ENCODE assay signal across 9 mouse cellular contexts in genomic region chr5:149312884-149313652, GRCm38 (mm10). TPM values are rescaled to one million over a fixed set of nuclear protein-coding genes. Genes with fewer than 3 reads are reported as not detected.
DNase-seq lines count a peak whose midpoint lies in the region; ATAC-seq and TF ChIP-seq lines count a peak whose summit lies in the region.
"Had no signal": no experiment of that assay in that cellular context is flagged by ENCODE, and none has a peak within 500 bp of the region (broad histone marks: within the 10 kb centered on the region; RNA-seq: fewer than 3 reads in every experiment).

No protein-coding gene starts in this region.

- peak overlapping the region; percentile 65 for H3K27ac ChIP-seq in heart, embryonic 10.5 days
- peak overlapping the region; percentile 76 for H3K27ac ChIP-seq in embryonic facial prominence, embryonic 12.5 days
- peak overlapping the region; percentile 50; the same call in 1 of the 2 replicates for H3K27ac ChIP-seq in kidney, postnatal 0 days
- H3K27ac ChIP-seq in hindbrain, postnatal 0 days, result no peak overlapping the region
- no peak overlapping the region for H3K27ac ChIP-seq in forebrain, embryonic 11.5 days (ENCODE audit: low read depth, low read length)

- 0 out of 2 replicates have a peak, but pooled peaks cover 3% of the 10 kb centered on the region for H3K9me3 ChIP-seq in heart, embryonic 10.5 days
- 0 out of 2 replicates have a peak, but pooled peaks cover 3% of the 10 kb centered on the region for H3K9me3 ChIP-seq in embryonic facial prominence, embryonic 12.5 days
- H3K9me3 ChIP-seq in kidney, postnatal 0 days (replicated peaks; ENCODE audit: low read length), result no peaks in the 10 kb centered on the region
- no peaks in the 10 kb centered on the region for H3K9me3 ChIP-seq in hindbrain, postnatal 0 days (ENCODE audit: low read length)
- H3K9me3 ChIP-seq in forebrain, embryonic 11.5 days (ENCODE audit: control insufficient read depth, low read length), result no peaks in the 10 kb centered on the region

- ATAC-seq in embryonic facial prominence, embryonic 12.5 days (ENCODE audit: insufficient number of reproducible peaks, insufficient read depth, low FRiP score, low TSS enrichment), result 0 out of 2 replicates have a peak, but pooled peaks have one; percentile 77
- ATAC-seq in kidney, postnatal 0 days (replicated peaks; ENCODE audit: low FRiP score, low read depth), result no peak
- no peak for ATAC-seq in hindbrain, postnatal 0 days
- no peak for ATAC-seq in forebrain, embryonic 11.5 days (replicated peaks; ENCODE audit: low FRiP score)
- ATAC-seq: Patski had no signal

- no peak for DNase-seq in heart, embryonic 10.5 days (ENCODE audit: low spot score)
- no peak for DNase-seq in heart, adult 9 months (ENCODE audit: low spot score in 2 of 2)
- DNase-seq in kidney, postnatal 0 days (ENCODE audit: low spot score), result no peak
- peak; percentile 56 for DNase-seq in lung, postnatal 36 days
- DNase-seq in MN1 (ENCODE audit: low spot score), result no peak
- no peak for DNase-seq in hindbrain, postnatal 0 days (ENCODE audit: low spot score)
- no peak for DNase-seq in forebrain, embryonic 11.5 days (ENCODE audit: low spot score)

- no peaks in the 10 kb centered on the region for H3K36me3 ChIP-seq in heart, embryonic 10.5 days
- no peaks in the 10 kb centered on the region for H3K36me3 ChIP-seq in embryonic facial prominence, embryonic 12.5 days
- no peaks in the 10 kb centered on the region for H3K36me3 ChIP-seq in kidney, postnatal 0 days (ENCODE audit: insufficient read depth, low read length)
- no peaks in the 10 kb centered on the region for H3K36me3 ChIP-seq in hindbrain, postnatal 0 days (ENCODE audit: insufficient read depth, low read length)
- no peaks in the 10 kb centered on the region for H3K36me3 ChIP-seq in forebrain, embryonic 11.5 days (ENCODE audit: control insufficient read depth, insufficient read depth, low read length)

- no peak for TF ChIP-seq CTCF in kidney, postnatal 0 days (IDR thresholded peaks at IDR 0.05; ENCODE audit: low read depth)
- no peak for TF ChIP-seq CTCF in hindbrain, postnatal 0 days (IDR thresholded peaks at IDR 0.05; ENCODE audit: low read depth)

- peak overlapping the region; percentile 20; the same call in 1 of the 2 replicates for H3K4me2 ChIP-seq in embryonic facial prominence, embryonic 12.5 days (replicated peaks)
- peak overlapping the region; percentile 51 for H3K4me2 ChIP-seq in kidney, postnatal 0 days (ENCODE audit: low read length)
- no peak overlapping the region for H3K4me2 ChIP-seq in hindbrain, postnatal 0 days (ENCODE audit: low read depth, low read length)
- no peak overlapping the region for H3K4me2 ChIP-seq in forebrain, embryonic 11.5 days (ENCODE audit: low read depth, low read length, severe bottlenecking)

- peaks cover 23% of the 10 kb centered on the region for H3K4me1 ChIP-seq in heart, embryonic 10.5 days
- peaks cover 13% of the 10 kb centered on the region for H3K4me1 ChIP-seq in embryonic facial prominence, embryonic 12.5 days
- H3K4me1 ChIP-seq in kidney, postnatal 0 days (replicated peaks; ENCODE audit: insufficient read depth, low read length), result no peaks in the 10 kb centered on the region; the same call in 1 of the 2 replicates
- peaks cover 7% of the 10 kb centered on the region; the same call in 1 of the 2 replicates for H3K4me1 ChIP-seq in hindbrain, postnatal 0 days (ENCODE audit: insufficient read depth, low read length)
- peaks cover 5% of the 10 kb centered on the region; the same call in 1 of the 2 replicates for H3K4me1 ChIP-seq in forebrain, embryonic 11.5 days (replicated peaks; ENCODE audit: control insufficient read depth, insufficient read depth, low read length)

- peak overlapping the region; percentile 44 for H3K4me3 ChIP-seq in heart, embryonic 10.5 days
- H3K4me3 ChIP-seq in embryonic facial prominence, embryonic 12.5 days, result no peak overlapping the region
- 0 out of 2 replicates have a peak overlapping the region, but pooled peaks have one; percentile 6 for H3K4me3 ChIP-seq in kidney, postnatal 0 days (replicated peaks; ENCODE audit: low read depth, low read length)
- no peak overlapping the region for H3K4me3 ChIP-seq in hindbrain, postnatal 0 days (ENCODE audit: low read length)
- H3K4me3 ChIP-seq in forebrain, embryonic 11.5 days (ENCODE audit: low read depth, low read length), result no peak overlapping the region

- H3K27me3 ChIP-seq in heart, embryonic 10.5 days (ENCODE audit: insufficient read depth, poor library complexity, severe bottlenecking), result no peaks in the 10 kb centered on the region
- H3K27me3 ChIP-seq in embryonic facial prominence, embryonic 12.5 days, result no peaks in the 10 kb centered on the region
- H3K27me3 ChIP-seq in kidney, postnatal 0 days (ENCODE audit: insufficient read depth, low read length), result no peaks in the 10 kb centered on the region
- H3K27me3 ChIP-seq in hindbrain, postnatal 0 days (ENCODE audit: insufficient read depth, low read length), result no peaks in the 10 kb centered on the region
- no peaks in the 10 kb centered on the region for H3K27me3 ChIP-seq in forebrain, embryonic 11.5 days (ENCODE audit: control insufficient read depth, insufficient read depth, low read length)
- H3K27me3 ChIP-seq: Patski had no signal

- WGBS in heart, embryonic 10.5 days, result 29% methylated on average over 23 of the region's 23 CpGs
- 33% methylated on average over 23 of the region's 23 CpGs for WGBS in embryonic facial prominence, embryonic 12.5 days
- 37% methylated on average over 23 of the region's 23 CpGs for WGBS in kidney, postnatal 0 days
- WGBS in hindbrain, postnatal 0 days, result 65% methylated on average over 23 of the region's 23 CpGs
- WGBS in forebrain, embryonic 11.5 days, result 75% methylated on average over 23 of the region's 23 CpGs

- H3K9ac ChIP-seq in embryonic facial prominence, embryonic 12.5 days, result no peak overlapping the region
- 0 out of 2 replicates have a peak overlapping the region, but pooled peaks have one; percentile 10 for H3K9ac ChIP-seq in kidney, postnatal 0 days (ENCODE audit: low read depth, low read length)
- no peak overlapping the region for H3K9ac ChIP-seq in hindbrain, postnatal 0 days (replicated peaks; ENCODE audit: low read length)
- H3K9ac ChIP-seq in forebrain, embryonic 11.5 days (ENCODE audit: low read length), result no peak overlapping the region

RNA-seq across cellular contexts. Expression of gene Alox5ap, which starts 48.5 kb away (rescaled TPM):
- polyA plus RNA-seq in heart, embryonic 10.5 days (2016; fragmentation: Nextera tagmentation; extraction: Ambion mirVana), result 4.3 and 4.5 TPM in 2 replicates
- polyA plus RNA-seq in embryonic facial prominence, embryonic 12.5 days (2016; fragmentation: Nextera tagmentation; extraction: Ambion mirVana), result 8.5 and 13.1 TPM in 2 replicates
- polyA plus RNA-seq in kidney, postnatal 0 days (2015; fragmentation: Nextera tagmentation; extraction: Ambion mirVana), result 18.1 and 19.8 TPM in 2 replicates
- total RNA-seq in hindbrain, postnatal 0 days (2014; rRNA removed), result 5.7 and 6.6 TPM in 2 replicates
- 10.7 and 14.4 TPM in 2 replicates for polyA plus RNA-seq in hindbrain, postnatal 0 days (2015; fragmentation: Nextera tagmentation; extraction: Ambion mirVana)
- 4.5 and 4.7 TPM in 2 replicates for polyA plus RNA-seq in forebrain, embryonic 11.5 days (2014; fragmentation: Nextera tagmentation; extraction: Ambion mirVana)

Comparison
In these comparisons a context has a peak if more than half of its experiments do, and no peak if none do; other contexts are left out.
1. H3K27ac ChIP-seq: peak in heart, embryonic 10.5 days (single experiment), embryonic facial prominence, embryonic 12.5 days (single experiment) and kidney, postnatal 0 days (single experiment); none in hindbrain, postnatal 0 days (single experiment) and forebrain, embryonic 11.5 days (single experiment).
2. H3K4me3 ChIP-seq: peak in heart, embryonic 10.5 days (single experiment) and kidney, postnatal 0 days (single experiment); none in embryonic facial prominence, embryonic 12.5 days (single experiment), hindbrain, postnatal 0 days (single experiment) and forebrain, embryonic 11.5 days (single experiment).
3. H3K4me2 ChIP-seq: peak in embryonic facial prominence, embryonic 12.5 days (single experiment) and kidney, postnatal 0 days (single experiment); none in hindbrain, postnatal 0 days (single experiment) and forebrain, embryonic 11.5 days (single experiment).